ENCODE assay signal across 8 mouse cellular contexts in genomic region chr11:96353939-96354338, GRCm38 (mm10). TPM values are rescaled to one million over a fixed set of nuclear protein-coding genes. Genes with fewer than 3 reads are reported as not detected.
DNase-seq lines count a peak whose midpoint lies in the region; ATAC-seq and TF ChIP-seq lines count a peak whose summit lies in the region.

No protein-coding gene starts in this region.

- no peaks in the 10 kb centered on the region for H3K36me3 ChIP-seq in lung, postnatal 0 days (ENCODE audit: insufficient read depth, low read length)
- no peaks in the 10 kb centered on the region for H3K36me3 ChIP-seq in intestine, postnatal 0 days (ENCODE audit: control insufficient read depth, insufficient read depth)

- peak overlapping the region; percentile 58 for H3K4me3 ChIP-seq in lung, postnatal 0 days (ENCODE audit: low read depth, low read length)
- H3K4me3 ChIP-seq in intestine, postnatal 0 days (ENCODE audit: low read depth, low read length): peak overlapping the region; percentile 58

- 25% methylated on average over 8 of the region's 8 CpGs for WGBS in lung, postnatal 0 days
- WGBS in intestine, postnatal 0 days: 33% methylated on average over 8 of the region's 8 CpGs

- TF ChIP-seq CTCF in lung, postnatal 0 days (IDR thresholded peaks at IDR 0.05): no peak
- TF ChIP-seq CTCF in intestine, postnatal 0 days (IDR thresholded peaks at IDR 0.05; ENCODE audit: low read depth): no peak

- DNase-seq in cerebellum, postnatal 10 days: peak; percentile 39 to 49
- no peak for DNase-seq in lung, postnatal 0 days (ENCODE audit: low spot score)
- DNase-seq in lung, postnatal 4 days: no peak
- peak; percentile 63 for DNase-seq in retina, embryonic 14.5 days (ENCODE audit: low spot score)
- no peak for DNase-seq in right cerebral cortex, adult 18-20 months
- no peak for DNase-seq in gastrocnemius, postnatal 4 days (ENCODE audit: low spot score in 2 of 2)

- H3K27ac ChIP-seq in lung, postnatal 0 days (ENCODE audit: low read length): peak overlapping the region; percentile 22; the same call in 1 of the 2 replicates
- H3K27ac ChIP-seq in intestine, postnatal 0 days (ENCODE audit: low read depth, low read length): peak overlapping the region; percentile 28; the same call in 1 of the 2 replicates

- peaks cover 3% of the 10 kb centered on the region; the same call in 1 of the 2 replicates for H3K4me1 ChIP-seq in lung, postnatal 0 days (ENCODE audit: insufficient read depth, low read depth, low read length)
- H3K4me1 ChIP-seq in intestine, postnatal 0 days (replicated peaks; ENCODE audit: control insufficient read depth, insufficient read depth, low read length): 0 out of 2 replicates have a peak, but pooled peaks cover 3% of the 10 kb centered on the region

- H3K9me3 ChIP-seq in lung, postnatal 0 days (ENCODE audit: low read length): no peaks in the 10 kb centered on the region
- H3K9me3 ChIP-seq in intestine, postnatal 0 days (ENCODE audit: control insufficient read depth): no peaks in the 10 kb centered on the region

- peak overlapping the region; percentile 2 for H3K9ac ChIP-seq in lung, postnatal 0 days (replicated peaks; ENCODE audit: low read depth)
- peak overlapping the region; percentile 84 for H3K9ac ChIP-seq in intestine, postnatal 0 days (ENCODE audit: low read depth, low read length)

- H3K27me3 ChIP-seq in lung, postnatal 0 days (replicated peaks; ENCODE audit: insufficient read depth, low read length): peaks cover 7% of the 10 kb centered on the region; the same call in 1 of the 2 replicates
- H3K27me3 ChIP-seq in intestine, postnatal 0 days (replicated peaks; ENCODE audit: control insufficient read depth, insufficient read depth, low read length): peaks cover 24% of the 10 kb centered on the region

- TF ChIP-seq EP300 in lung, postnatal 0 days (IDR thresholded peaks at IDR 0.05): no peak

- ATAC-seq in cerebellum, adult (ENCODE audit: insufficient number of reproducible peaks, low FRiP score, low TSS enrichment): no peak
- ATAC-seq in lung, postnatal 0 days: no peak
- ATAC-seq in intestine, postnatal 0 days: no peak

- H3K4me2 ChIP-seq in lung, postnatal 0 days (replicated peaks; ENCODE audit: low read depth, low read length): peak overlapping the region; percentile 63
- H3K4me2 ChIP-seq in intestine, postnatal 0 days (replicated peaks; ENCODE audit: low read depth): peak overlapping the region; percentile 63

RNA-seq across cellular contexts. Expression of gene Hoxb2, which starts 3.6 kb away (rescaled TPM):
- 16.5 and 16.9 TPM in 2 replicates for polyA plus RNA-seq in lung, postnatal 0 days (2015; fragmentation: Nextera tagmentation; extraction: Ambion mirVana)
- polyA plus RNA-seq in intestine, postnatal 0 days (2015; fragmentation: Nextera tagmentation; extraction: Ambion mirVana): 8.4 and 9.4 TPM in 2 replicates
- under 1 TPM; 0.44 to 0.93 TPM for total RNA-seq in gastrocnemius, postnatal 4 days (2021)

RNA-seq across cellular contexts. Expression of gene Hoxb1, which starts 11.6 kb away (rescaled TPM):
- polyA plus RNA-seq in lung, postnatal 0 days (2015; fragmentation: Nextera tagmentation; extraction: Ambion mirVana): not detected in 2 replicates
- not detected in 2 replicates for polyA plus RNA-seq in intestine, postnatal 0 days (2015; fragmentation: Nextera tagmentation; extraction: Ambion mirVana)
- not detected for total RNA-seq in gastrocnemius, postnatal 4 days (2021)

RNA-seq across cellular contexts. Expression of gene Hoxb3, which starts 30.8 kb away (rescaled TPM):
- 1.5 and 2.2 TPM in 2 replicates for polyA plus RNA-seq in lung, postnatal 0 days (2015; fragmentation: Nextera tagmentation; extraction: Ambion mirVana)
- 1.1 and 1.3 TPM in 2 replicates for polyA plus RNA-seq in intestine, postnatal 0 days (2015; fragmentation: Nextera tagmentation; extraction: Ambion mirVana)
- total RNA-seq in gastrocnemius, postnatal 4 days (2021): 1 to 10 TPM; 1.0 to 1.3 TPM

RNA-seq across cellular contexts. Expression of gene Hoxb4, which starts 35.9 kb away (rescaled TPM):
- 2.6 and 3.0 TPM in 2 replicates for polyA plus RNA-seq in lung, postnatal 0 days (2015; fragmentation: Nextera tagmentation; extraction: Ambion mirVana)
- 1.1 and 1.5 TPM in 2 replicates for polyA plus RNA-seq in intestine, postnatal 0 days (2015; fragmentation: Nextera tagmentation; extraction: Ambion mirVana)
- under 1 TPM; 0.57 to 0.91 TPM for total RNA-seq in gastrocnemius, postnatal 4 days (2021)

RNA-seq across cellular contexts. Expression of gene Hoxb5, which starts 50.8 kb away (rescaled TPM):
- polyA plus RNA-seq in lung, postnatal 0 days (2015; fragmentation: Nextera tagmentation; extraction: Ambion mirVana): 16.8 and 17.3 TPM in 2 replicates
- 14.7 and 15.8 TPM in 2 replicates for polyA plus RNA-seq in intestine, postnatal 0 days (2015; fragmentation: Nextera tagmentation; extraction: Ambion mirVana)
- total RNA-seq in gastrocnemius, postnatal 4 days (2021): 1 to 10 TPM in 1 of 2 experiments, under 1 TPM in 1; 0.80 to 1.1 TPM

Comparison
In these comparisons a context has a peak if more than half of its experiments do, and no peak if none do; other contexts are left out.
1. DNase-seq: peak in cerebellum, postnatal 10 days (2 of 2) and retina, embryonic 14.5 days (single experiment); none in lung, postnatal 0 days (single experiment), lung, postnatal 4 days (0 of 2), right cerebral cortex, adult 18-20 months (single experiment) and gastrocnemius, postnatal 4 days (0 of 2).